Mouse (Mus musculus) intestine, embryonic 16.5 days (tissue): ENCODE data around the gene Fbxo6. TPM values are rescaled to one million over a fixed set of nuclear protein-coding genes. Genes with fewer than 3 reads are reported as not detected.
"Not testable (repeated sequence)": the region's sequence is repeated elsewhere in the genome, so short reads cannot be mapped to it uniquely, and the experiment has no call there.

ENCODE experiments used
- ATAC-seq: fragments of 200-750 bp; cut with Nextera tagmentation; 2 replicates; pipeline ENCODE4 v1.8.0; 2017; ENCODE audit warnings: moderate TSS enrichment, moderate library complexity
- H3K27ac ChIP-seq: fragments of 300-500 bp; sonication (generic); 2 replicates; pipeline ENCODE4 v1.5.1; 2014; ENCODE audit warnings: mild to moderate bottlenecking, low read length
- H3K27me3 ChIP-seq: fragments of 300-500 bp; sonication (generic); replicated peaks from 2 replicates; pipeline ENCODE4 v1.6.1; 2014; ENCODE audit warnings: low read length, control low read depth, mixed read lengths; ENCODE audit not compliant: control insufficient read depth, insufficient read depth
- H3K36me3 ChIP-seq: fragments of 300-500 bp; sonication (generic); 2 replicates; pipeline ENCODE4 v1.6.1; 2014; ENCODE audit warnings: low read length, control low read depth; ENCODE audit not compliant: control insufficient read depth, insufficient read depth
- H3K4me1 ChIP-seq: fragments of 300-500 bp; sonication (generic); 2 replicates; pipeline ENCODE4 v1.6.1; 2014; ENCODE audit warnings: low read length, control low read depth, mixed read lengths; ENCODE audit not compliant: control insufficient read depth, insufficient read depth
- H3K4me2 ChIP-seq: fragments of 300-500 bp; sonication (generic); 2 replicates; pipeline ENCODE4 v1.6.1; 2014; ENCODE audit warnings: low read depth, low read length, control low read depth
- H3K4me3 ChIP-seq: fragments of 300-500 bp; sonication (generic); 2 replicates; pipeline ENCODE4 v1.5.1; 2014; ENCODE audit warnings: mild to moderate bottlenecking, low read length
- H3K9ac ChIP-seq: fragments of 300-500 bp; sonication (generic); 2 replicates; pipeline ENCODE4 v1.6.1; 2014; ENCODE audit warnings: low read depth, low read length
- H3K9me3 ChIP-seq: fragments of 300-500 bp; sonication (generic); 2 replicates; pipeline ENCODE4 v1.6.1; 2016; ENCODE audit warnings: low read length, control low read depth; ENCODE audit not compliant: control insufficient read depth
- WGBS: fragments of 180-500 bp; shearing (Covaris S2); extraction: QIAGEN DNeasy Blood & Tissue Kit; methylation state at CpG from one replicate; pipeline ENCODE4 v1.1.7; 2014; 5-methylcytosine and 5-hydroxymethylcytosine counted together
- polyA plus RNA-seq: library from polyadenylated mRNA; unstranded; fragments of >200 nt; fragmentation: Nextera tagmentation; extraction: Ambion mirVana; gene quantifications from 2 replicates; pipeline ENCODE4 v1.2.1, GENCODE M21; 2015

Fbxo6 gene
- polyA plus RNA-seq, 1 experiment from 2014 or later, result 22.7 TPM

GRCm38 (mm10) chr4:148120555-148120954, 31.4 kb downstream of the Fbxo6 start:
- Histone ChIP-seq H3K4me3 (no peak overlapping the region), H3K27ac (no peak overlapping the region), H3K27me3 (no peaks in the 10 kb centered on the region), H3K36me3 (no peaks in the 10 kb centered on the region), H3K9ac (no peak overlapping the region), H3K4me2 (no peak overlapping the region), H3K9me3 (peaks cover 4% of the 10 kb centered on the region; the same call in 1 of the 2 replicates), H3K4me1 (no peaks in the 10 kb centered on the region; the same call in 1 of the 2 replicates)
- WGBS, result 68% methylated on average over 9 of the region's 9 CpGs
- no peak for ATAC-seq

GRCm38 (mm10) chr4:148119578-148119977, 32.4 kb downstream of the Fbxo6 start:
- not testable (repeated sequence) for H3K36me3 ChIP-seq, H3K27me3 ChIP-seq, H3K4me2 ChIP-seq, H3K4me3 ChIP-seq, H3K9ac ChIP-seq, ATAC-seq, H3K27ac ChIP-seq, H3K9me3 ChIP-seq, H3K4me1 ChIP-seq
- WGBS, result 82% methylated on average over 9 of the region's 9 CpGs

- Histone ChIP-seq H3K27ac (no peak overlapping the region), H3K36me3 (no peaks in the 10 kb centered on the region), H3K27me3 (0 out of 2 replicates have a peak, but pooled peaks cover 2% of the 10 kb centered on the region), H3K4me2 (no peak overlapping the region), H3K9me3 (peaks cover 4% of the 10 kb centered on the region; the same call in 1 of the 2 replicates), H3K4me3 (no peak overlapping the region), H3K4me1 (no peaks in the 10 kb centered on the region; the same call in none of the 2 replicates), H3K9ac (no peak overlapping the region)
- no peak for ATAC-seq
- 77% methylated on average over 4 of the region's 4 CpGs for WGBS
Measured at GRCm38 (mm10) chr4:148117392-148117791, 34.5 kb downstream of the Fbxo6 start.

- no peaks in the 10 kb centered on the region; the same call in none of the 2 replicates for H3K4me1 ChIP-seq
- H3K4me3 ChIP-seq, result no peak overlapping the region
- H3K36me3 ChIP-seq, result no peaks in the 10 kb centered on the region
- 0 out of 2 replicates have a peak, but pooled peaks cover 2% of the 10 kb centered on the region for H3K27me3 ChIP-seq
- ATAC-seq, result no peak
- H3K9me3 ChIP-seq, result peaks cover 4% of the 10 kb centered on the region; the same call in 1 of the 2 replicates
- no peak overlapping the region for H3K9ac ChIP-seq
- no peak overlapping the region for H3K27ac ChIP-seq
- no peak overlapping the region for H3K4me2 ChIP-seq
- WGBS, result 70% methylated on average over 4 of the region's 4 CpGs
Measured at GRCm38 (mm10) chr4:148116657-148117056, 35.3 kb downstream of the Fbxo6 start.

- no peak overlapping the region for H3K27ac ChIP-seq
- peaks cover 4% of the 10 kb centered on the region; the same call in 1 of the 2 replicates for H3K9me3 ChIP-seq
- H3K27me3 ChIP-seq, result 0 out of 2 replicates have a peak, but pooled peaks cover 2% of the 10 kb centered on the region
- no peak overlapping the region for H3K4me3 ChIP-seq
- peak overlapping the region; percentile 17; the same call in 1 of the 2 replicates for H3K9ac ChIP-seq
- H3K36me3 ChIP-seq, result no peaks in the 10 kb centered on the region
- WGBS, result 5% methylated on average over 15 of the region's 15 CpGs
- H3K4me2 ChIP-seq, result peak overlapping the region; percentile 36
- ATAC-seq, result peak; percentile 43
- H3K4me1 ChIP-seq, result no peaks in the 10 kb centered on the region; the same call in none of the 2 replicates
Measured at GRCm38 (mm10) chr4:148115467-148115866, 36.5 kb downstream of the Fbxo6 start.

GRCm38 (mm10) chr4:148114758-148115391, 37.1 kb downstream of the Fbxo6 start:
- WGBS, result 5% methylated on average over 15 of the region's 15 CpGs
- ATAC-seq, result peak; percentile 41; the same call in 1 of the 2 replicates
- H3K9ac ChIP-seq, result no peak overlapping the region

GRCm38 (mm10) chr4:148112519-148112918, 39.4 kb downstream of the Fbxo6 start:
- peaks cover 4% of the 10 kb centered on the region; the same call in 1 of the 2 replicates for H3K9me3 ChIP-seq
- H3K27me3 ChIP-seq, result 0 out of 2 replicates have a peak, but pooled peaks cover 2% of the 10 kb centered on the region
- no peak overlapping the region for H3K9ac ChIP-seq
- peaks cover 7% of the 10 kb centered on the region for H3K4me1 ChIP-seq
- no peak overlapping the region for H3K4me2 ChIP-seq
- 68% methylated on average over 12 of the region's 12 CpGs for WGBS
- ATAC-seq, result peak; percentile 64
- no peak overlapping the region for H3K4me3 ChIP-seq
- H3K36me3 ChIP-seq, result no peaks in the 10 kb centered on the region
- no peak overlapping the region for H3K27ac ChIP-seq

More at GRCm38 (mm10) chr4:148114758-148115391, 37.1 kb downstream of the Fbxo6 start:
- Histone ChIP-seq H3K27ac (no peak overlapping the region), H3K36me3 (no peaks in the 10 kb centered on the region), H3K27me3 (0 out of 2 replicates have a peak, but pooled peaks cover 2% of the 10 kb centered on the region), H3K4me2 (peak overlapping the region; percentile 36; the same call in 1 of the 2 replicates), H3K4me3 (no peak overlapping the region), H3K9me3 (peaks cover 4% of the 10 kb centered on the region; the same call in 1 of the 2 replicates), H3K4me1 (no peaks in the 10 kb centered on the region; the same call in none of the 2 replicates)

- H3K27me3 ChIP-seq, result no peaks in the 10 kb centered on the region
- H3K4me3 ChIP-seq, result no peak overlapping the region
- H3K9ac ChIP-seq, result no peak overlapping the region
- no peaks in the 10 kb centered on the region for H3K9me3 ChIP-seq
- no peak overlapping the region for H3K4me2 ChIP-seq
- no peaks in the 10 kb centered on the region for H3K36me3 ChIP-seq
- peaks cover 7% of the 10 kb centered on the region; the same call in 1 of the 2 replicates for H3K4me1 ChIP-seq
- H3K27ac ChIP-seq, result no peak overlapping the region
- 72% methylated on average over 5 of the region's 5 CpGs for WGBS
- ATAC-seq, result no peak
Measured at GRCm38 (mm10) chr4:148109215-148109614, 42.7 kb downstream of the Fbxo6 start.

- H3K4me3 ChIP-seq, result no peak overlapping the region
- H3K9ac ChIP-seq, result no peak overlapping the region
- H3K27me3 ChIP-seq, result no peaks in the 10 kb centered on the region
- peaks cover 7% of the 10 kb centered on the region; the same call in 1 of the 2 replicates for H3K4me1 ChIP-seq
- no peaks in the 10 kb centered on the region for H3K9me3 ChIP-seq
- no peak overlapping the region for H3K4me2 ChIP-seq
- 55% methylated on average over 7 of the region's 7 CpGs for WGBS
- H3K36me3 ChIP-seq, result no peaks in the 10 kb centered on the region
- no peak overlapping the region for H3K27ac ChIP-seq
- no peak for ATAC-seq
Measured at GRCm38 (mm10) chr4:148108565-148109100, 43.3 kb downstream of the Fbxo6 start.
